In the genomic region with DNA sequence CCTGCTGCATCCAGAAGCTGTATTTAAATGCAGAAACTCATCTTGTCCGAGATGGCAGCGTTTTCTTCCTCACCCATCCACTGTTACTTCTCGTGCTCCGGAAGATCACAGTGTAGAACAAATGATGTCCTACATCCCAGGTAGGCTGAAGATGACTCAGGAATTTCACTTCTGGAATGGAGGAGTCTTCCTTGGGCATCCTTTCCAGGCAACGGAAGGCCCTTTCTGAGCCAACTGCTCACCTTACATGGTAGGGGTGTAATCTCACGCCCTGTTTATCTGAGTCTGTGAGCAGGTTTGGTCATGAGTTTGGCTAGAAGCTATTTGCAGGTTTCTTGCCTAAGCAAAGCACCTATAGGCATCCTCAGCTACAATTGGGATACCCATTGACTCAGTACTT, we compare ENCODE assay signal across 21 mouse cellular contexts.
A peak's percentile ranks its signal among the peaks of the same experiment; 100 is the strongest.
DNase-seq lines count a peak whose midpoint lies in the region; ATAC-seq lines count a peak whose summit lies in the region.
"Had no signal": no experiment of that assay in that cellular context is flagged by ENCODE, and none has a peak within 500 bp of the region (broad histone marks: within the 10 kb centered on the region; RNA-seq: fewer than 3 reads in every experiment).

No protein-coding gene starts in this region.

- H3K36me3 ChIP-seq in heart, embryonic 10.5 days, result no peaks in the 10 kb centered on the region
- no peaks in the 10 kb centered on the region for H3K36me3 ChIP-seq in midbrain, embryonic 11.5 days (ENCODE audit: control insufficient read depth, insufficient read depth, low read length)
- no peaks in the 10 kb centered on the region for H3K36me3 ChIP-seq in midbrain, embryonic 14.5 days (ENCODE audit: control insufficient read depth, insufficient read depth, low read length)
- H3K36me3 ChIP-seq: G1E had no signal

- WGBS in heart, embryonic 10.5 days, result 85% methylated on average over 6 of the region's 6 CpGs
- 93% methylated on average over 6 of the region's 6 CpGs for WGBS in midbrain, embryonic 11.5 days
- 95% methylated on average over 6 of the region's 6 CpGs for WGBS in midbrain, embryonic 14.5 days

- no peak overlapping the region for H3K4me3 ChIP-seq in heart, embryonic 10.5 days
- no peak overlapping the region for H3K4me3 ChIP-seq in midbrain, embryonic 11.5 days (ENCODE audit: low read depth, low read length)
- H3K4me3 ChIP-seq in midbrain, embryonic 14.5 days (replicated peaks; ENCODE audit: low read depth, low read length), result no peak overlapping the region

- intact Hi-C loops in heart, postnatal 36 days (cut with DNase I), result no loop called here
- intact Hi-C loops in heart, postnatal 10 days (cut with DNase I), result no loop called here

- peaks cover 43% of the 10 kb centered on the region for H3K4me1 ChIP-seq in heart, embryonic 10.5 days
- H3K4me1 ChIP-seq in midbrain, embryonic 11.5 days (ENCODE audit: control insufficient read depth, insufficient read depth, low read length), result no peaks in the 10 kb centered on the region
- H3K4me1 ChIP-seq in midbrain, embryonic 14.5 days (ENCODE audit: control insufficient read depth, insufficient read depth, low read length), result no peaks in the 10 kb centered on the region

- no peak overlapping the region for H3K4me2 ChIP-seq in midbrain, embryonic 11.5 days
- no peak overlapping the region for H3K4me2 ChIP-seq in midbrain, embryonic 14.5 days (ENCODE audit: low read length)

- peak; percentile 61 for DNase-seq in heart, adult 11 months
- DNase-seq in heart, postnatal 36 days, result no peak
- peak; percentile 66 for DNase-seq in heart, embryonic 10.5 days (ENCODE audit: low spot score)
- DNase-seq in heart, postnatal 10 days, result no peak
- DNase-seq in midbrain, embryonic 11.5 days (ENCODE audit: low spot score, missing footprints), result peak; percentile 67
- DNase-seq in midbrain, embryonic 14.5 days, result no peak
- DNase-seq: adrenal gland, adult 2 months; adrenal gland, adult 8-10 months; adrenal gland, postnatal 10 days; adrenal gland, postnatal 14 days; adrenal gland, postnatal 25 days; adrenal gland, postnatal 36 days; B cell, adult 2 months; cerebellum, adult 11 months; cerebellum, adult 11-12 months; cerebellum, adult 18-20 months had no signal

- H3K27ac ChIP-seq in heart, embryonic 10.5 days, result no peak overlapping the region
- no peak overlapping the region for H3K27ac ChIP-seq in midbrain, embryonic 11.5 days (ENCODE audit: low read depth, low read length)
- H3K27ac ChIP-seq in midbrain, embryonic 14.5 days (replicated peaks; ENCODE audit: low read depth, low read length), result no peak overlapping the region

- ATAC-seq in midbrain, embryonic 11.5 days (ENCODE audit: low FRiP score), result no peak
- ATAC-seq in midbrain, embryonic 14.5 days (ENCODE audit: low FRiP score, low TSS enrichment), result no peak
- ATAC-seq: activated CD4-positive, CD25-positive, alpha-beta regulatory T cell, adult 4 months; CD4-positive, CD25-positive, alpha-beta regulatory T cell, adult 4 months; Patski had no signal

- H3K27me3 ChIP-seq in heart, embryonic 10.5 days (ENCODE audit: insufficient read depth, poor library complexity, severe bottlenecking), result no peaks in the 10 kb centered on the region
- H3K27me3 ChIP-seq in midbrain, embryonic 11.5 days (ENCODE audit: control insufficient read depth, insufficient read depth, low read length), result no peaks in the 10 kb centered on the region; the same call in 1 of the 2 replicates
- H3K27me3 ChIP-seq in midbrain, embryonic 14.5 days (ENCODE audit: control insufficient read depth, insufficient read depth, low read length), result no peaks in the 10 kb centered on the region
- H3K27me3 ChIP-seq: CH12.LX, Patski had no signal

- H3K9me3 ChIP-seq in heart, embryonic 10.5 days, result no peaks in the 10 kb centered on the region
- no peaks in the 10 kb centered on the region for H3K9me3 ChIP-seq in midbrain, embryonic 11.5 days (ENCODE audit: control insufficient read depth, low read length)
- no peaks in the 10 kb centered on the region for H3K9me3 ChIP-seq in midbrain, embryonic 14.5 days (ENCODE audit: control insufficient read depth, low read length)
- H3K9me3 ChIP-seq: G1E had no signal

- H3K9ac ChIP-seq in midbrain, embryonic 11.5 days (ENCODE audit: low read length), result no peak overlapping the region
- no peak overlapping the region for H3K9ac ChIP-seq in midbrain, embryonic 14.5 days (replicated peaks; ENCODE audit: low read length)

Comparison
In these comparisons a context has a peak if more than half of its experiments do, and no peak if none do; other contexts are left out.
1. DNase-seq: peak in heart, adult 11 months (single experiment), heart, embryonic 10.5 days (single experiment) and midbrain, embryonic 11.5 days (single experiment); none in heart, postnatal 36 days (0 of 2), heart, postnatal 10 days (0 of 2) and midbrain, embryonic 14.5 days (single experiment).